Mouse (Mus musculus) midbrain, embryonic 12.5 days (tissue): ENCODE measurements around the gene Tmem127. TPM values are rescaled to one million over a fixed set of nuclear protein-coding genes. Genes with fewer than 3 reads are reported as not detected.
"Not testable (repeated sequence)": the region's sequence is repeated elsewhere in the genome, so short reads cannot be mapped to it uniquely, and the experiment has no call there.

Experiments used
- ATAC-seq: fragments of 200-750 bp; cut with Nextera tagmentation; 2 replicates; pipeline ENCODE4 v1.8.0; 2017; ENCODE audit warnings: low read depth, moderate TSS enrichment, moderate library complexity; ENCODE audit not compliant: low FRiP score
- H3K27ac ChIP-seq: fragments of 300-500 bp; sonication (generic); replicated peaks from 2 replicates; pipeline ENCODE4 v1.5.1; 2016; ENCODE audit warnings: mild to moderate bottlenecking
- H3K27me3 ChIP-seq: fragments of 300-500 bp; sonication (generic); 2 replicates; pipeline ENCODE4 v1.6.1; 2016; ENCODE audit warnings: mild to moderate bottlenecking
- H3K36me3 ChIP-seq: fragments of 300-500 bp; sonication (generic); 2 replicates; pipeline ENCODE4 v1.6.1; 2016
- H3K4me1 ChIP-seq: fragments of 300-500 bp; sonication (generic); 2 replicates; pipeline ENCODE4 v1.6.1; 2016
- H3K4me2 ChIP-seq: fragments of 300-500 bp; sonication (generic); replicated peaks from 2 replicates; pipeline ENCODE4 v1.6.1; 2016; ENCODE audit warnings: mild to moderate bottlenecking, moderate library complexity
- H3K4me3 ChIP-seq: fragments of 300-500 bp; sonication (generic); 2 replicates; pipeline ENCODE4 v1.5.1; 2016; ENCODE audit warnings: mild to moderate bottlenecking
- H3K9ac ChIP-seq: fragments of 300-500 bp; sonication (generic); replicated peaks from 2 replicates; pipeline ENCODE4 v1.6.1; 2016; ENCODE audit warnings: mild to moderate bottlenecking, moderate library complexity
- H3K9me3 ChIP-seq: fragments of 300-500 bp; sonication (generic); 2 replicates; pipeline ENCODE4 v1.6.1; 2016; ENCODE audit warnings: mild to moderate bottlenecking
- WGBS: fragments of 180-500 bp; shearing (Covaris S2); methylation state at CpG from one replicate; pipeline ENCODE4 v1.1.7; 2016; 5-methylcytosine and 5-hydroxymethylcytosine counted together
- polyA plus RNA-seq: library from polyadenylated mRNA; unstranded; fragments of >200 nt; fragmentation: Nextera tagmentation; extraction: Ambion mirVana; gene quantifications from 2 replicates; pipeline ENCODE4 v1.2.1, GENCODE M21; 2016

Gene Tmem127
- polyA plus RNA-seq, 1 experiment from 2014 or later = 36.4 TPM

- Histone ChIP-seq H3K4me3 (no peak overlapping the region), H3K4me1 (no peaks in the 10 kb centered on the region), H3K4me2 (no peak overlapping the region), H3K27me3 (no peaks in the 10 kb centered on the region), H3K27ac (no peak overlapping the region), H3K9ac (no peak overlapping the region), H3K9me3 (no peaks in the 10 kb centered on the region), H3K36me3 (peaks cover 40% of the 10 kb centered on the region)
- WGBS = 94% methylated on average over 3 of the region's 3 CpGs
- ATAC-seq = no peak
Observed at GRCm38 (mm10) chr2:127301883-127302282, 54.2 kb downstream of the Tmem127 start.

- peaks cover 16% of the 10 kb centered on the region for H3K36me3 ChIP-seq
- H3K4me3 ChIP-seq, H3K27ac ChIP-seq, H3K4me1 ChIP-seq, H3K9me3 ChIP-seq, ATAC-seq, H3K27me3 ChIP-seq, H3K9ac ChIP-seq, H3K4me2 ChIP-seq: not testable (repeated sequence)
- WGBS = 94% methylated on average over 4 of the region's 4 CpGs
Observed at GRCm38 (mm10) chr2:127304192-127304591, 56.5 kb downstream of the Tmem127 start.

DNA sequence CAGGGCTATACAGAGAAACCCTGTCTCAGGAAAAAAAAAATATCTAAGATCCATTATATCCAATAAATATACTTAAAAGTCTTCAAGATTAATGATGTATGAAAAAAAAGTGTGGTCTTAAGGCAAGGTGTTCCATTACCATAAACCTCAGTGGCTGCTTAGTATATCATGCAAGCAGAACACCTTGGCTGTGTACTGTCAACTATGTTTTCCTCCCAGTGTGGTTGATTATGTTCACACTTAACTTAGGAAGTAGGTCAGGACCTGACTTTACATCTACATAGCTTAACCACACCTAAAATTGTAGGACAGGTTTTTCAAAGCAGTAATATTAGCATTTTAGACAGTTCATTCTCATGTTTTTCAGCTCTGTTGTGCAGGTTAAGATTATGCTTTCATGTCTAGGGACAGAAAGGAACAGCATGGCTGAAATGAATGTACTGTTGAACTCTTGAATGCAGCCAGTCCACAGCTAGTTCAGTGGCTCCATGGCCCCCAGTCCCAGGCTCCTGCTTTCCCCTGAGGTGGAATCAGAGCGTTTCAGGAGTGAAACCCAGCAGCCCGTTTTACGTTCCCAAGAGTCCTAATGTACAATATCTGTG, 57.0 kb downstream of the Tmem127 start:
- H3K4me3 ChIP-seq = no peak overlapping the region
- WGBS = 86% methylated on average over 3 of the region's 3 CpGs
- no peaks in the 10 kb centered on the region for H3K27me3 ChIP-seq
- no peak overlapping the region for H3K27ac ChIP-seq
- peaks cover 13% of the 10 kb centered on the region for H3K36me3 ChIP-seq
- no peak overlapping the region for H3K4me2 ChIP-seq
- H3K4me1 ChIP-seq = no peaks in the 10 kb centered on the region
- no peak overlapping the region for H3K9ac ChIP-seq
- no peaks in the 10 kb centered on the region for H3K9me3 ChIP-seq
- no peak for ATAC-seq

- no peak overlapping the region for H3K27ac ChIP-seq
- no peak overlapping the region for H3K9ac ChIP-seq
- H3K4me1 ChIP-seq = no peaks in the 10 kb centered on the region
- no peaks in the 10 kb centered on the region for H3K27me3 ChIP-seq
- H3K4me3 ChIP-seq = no peak overlapping the region
- no peak overlapping the region for H3K4me2 ChIP-seq
- peaks cover 2% of the 10 kb centered on the region; the same call in 1 of the 2 replicates for H3K36me3 ChIP-seq
- ATAC-seq = no peak
- no peaks in the 10 kb centered on the region for H3K9me3 ChIP-seq
Observed at GRCm38 (mm10) chr2:127306123-127306522, 58.4 kb downstream of the Tmem127 start.

GRCm38 (mm10) chr2:127307179-127307578, 59.5 kb downstream of the Tmem127 start:
- Histone ChIP-seq H3K9me3 (no peaks in the 10 kb centered on the region), H3K36me3 (no peaks in the 10 kb centered on the region), H3K27me3 (no peaks in the 10 kb centered on the region), H3K27ac (no peak overlapping the region), H3K4me1 (no peaks in the 10 kb centered on the region), H3K4me2 (no peak overlapping the region), H3K4me3 (no peak overlapping the region), H3K9ac (no peak overlapping the region)
- no peak for ATAC-seq
- WGBS = 54% methylated on average over 3 of the region's 3 CpGs

- no peak for ATAC-seq
- WGBS = 87% methylated on average over 2 of the region's 2 CpGs
- Histone ChIP-seq H3K27me3 (no peaks in the 10 kb centered on the region), H3K4me2 (no peak overlapping the region), H3K9ac (no peak overlapping the region), H3K4me1 (no peaks in the 10 kb centered on the region), H3K4me3 (no peak overlapping the region), H3K27ac (no peak overlapping the region), H3K36me3 (no peaks in the 10 kb centered on the region), H3K9me3 (no peaks in the 10 kb centered on the region)
Observed at GRCm38 (mm10) chr2:127308660-127309059, 61.0 kb downstream of the Tmem127 start.

GRCm38 (mm10) chr2:127310246-127310645, 62.5 kb downstream of the Tmem127 start:
- Histone ChIP-seq H3K4me3 (no peak overlapping the region), H3K27ac (no peak overlapping the region), H3K4me1 (no peaks in the 10 kb centered on the region), H3K27me3 (no peaks in the 10 kb centered on the region), H3K4me2 (no peak overlapping the region), H3K9me3 (no peaks in the 10 kb centered on the region), H3K9ac (no peak overlapping the region), H3K36me3 (no peaks in the 10 kb centered on the region)
- 38% methylated on average over 2 of the region's 2 CpGs for WGBS
- no peak for ATAC-seq

DNA sequence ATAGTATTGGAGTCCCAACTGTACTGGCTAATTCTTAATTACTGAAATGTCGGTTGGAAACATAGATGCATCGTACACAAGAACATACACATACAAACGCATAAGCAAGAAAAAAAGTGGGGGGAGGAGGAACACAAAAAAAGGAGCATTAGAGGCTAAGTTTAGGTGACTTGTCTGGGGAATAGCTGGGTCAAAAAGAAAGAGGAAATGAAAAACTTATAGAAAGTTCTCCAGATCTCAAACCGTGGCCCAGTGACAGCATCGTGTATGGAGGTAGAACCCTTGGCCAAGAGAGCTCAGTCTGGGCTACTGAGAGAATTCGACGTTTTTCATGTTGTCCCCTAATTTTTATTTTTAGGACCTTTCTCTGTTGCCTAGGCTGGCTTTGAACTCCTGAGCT, 63.0 kb downstream of the Tmem127 start:
- Histone ChIP-seq H3K9me3 (no peaks in the 10 kb centered on the region), H3K9ac (no peak overlapping the region), H3K4me2 (no peak overlapping the region), H3K4me3 (no peak overlapping the region), H3K27me3 (no peaks in the 10 kb centered on the region), H3K27ac (no peak overlapping the region), H3K4me1 (no peaks in the 10 kb centered on the region), H3K36me3 (no peaks in the 10 kb centered on the region)
- WGBS = 92% methylated on average over 7 of the region's 7 CpGs
- no peak for ATAC-seq

Other genes with a start within 250 kb of the Tmem127 start
- 15.2 and 15.5 TPM in 2 replicates for gene Ap4e1, start 239.2 kb upstream of the Tmem127 start, polyA plus RNA-seq
- 22.8 and 28.1 TPM in 2 replicates for gene Blvra, start 177.2 kb upstream of the Tmem127 start, polyA plus RNA-seq
- gene Ncaph, start 114.0 kb upstream of the Tmem127 start, polyA plus RNA-seq = 78.7 and 81.8 TPM in 2 replicates
- 11.3 and 11.8 TPM in 2 replicates for gene Itpripl1, start 104.5 kb upstream of the Tmem127 start, polyA plus RNA-seq
- 2.6 TPM in 2 replicates for gene 1810024B03Rik, start 39.6 kb upstream of the Tmem127 start, polyA plus RNA-seq
- gene Snrnp200, start 39.5 kb upstream of the Tmem127 start, polyA plus RNA-seq = 94.6 and 99.6 TPM in 2 replicates
- 53.7 and 59.2 TPM in 2 replicates for gene Ciao1, start 92 bp upstream of the Tmem127 start, polyA plus RNA-seq
- 89.2 and 100.0 TPM in 2 replicates for gene Stard7, start 22.3 kb downstream of the Tmem127 start, polyA plus RNA-seq
- gene Dusp2, start 88.3 kb downstream of the Tmem127 start, polyA plus RNA-seq = 4.4 and 7.1 TPM in 2 replicates
- gene Astl, start 90.7 kb downstream of the Tmem127 start, polyA plus RNA-seq = not detected in 2 replicates
- gene Adra2b, start 115.3 kb downstream of the Tmem127 start, polyA plus RNA-seq = 1.7 and 2.1 TPM in 2 replicates
- gene Gpat2, start 177.3 kb downstream of the Tmem127 start, polyA plus RNA-seq = 0.20 TPM in 1 of 2 replicates, not detected in the other
- 25.0 and 29.6 TPM in 2 replicates for gene Fahd2a, start 196.7 kb downstream of the Tmem127 start, polyA plus RNA-seq